Mouse (Mus musculus): Measurements from ENCODE around the gene Kif2b. TPM values are rescaled to one million over a fixed set of nuclear protein-coding genes. Genes with fewer than 3 reads are reported as not detected.

Kif2b gene
- not detected in 2 replicates for polyA plus RNA-seq (2012)

DNA sequence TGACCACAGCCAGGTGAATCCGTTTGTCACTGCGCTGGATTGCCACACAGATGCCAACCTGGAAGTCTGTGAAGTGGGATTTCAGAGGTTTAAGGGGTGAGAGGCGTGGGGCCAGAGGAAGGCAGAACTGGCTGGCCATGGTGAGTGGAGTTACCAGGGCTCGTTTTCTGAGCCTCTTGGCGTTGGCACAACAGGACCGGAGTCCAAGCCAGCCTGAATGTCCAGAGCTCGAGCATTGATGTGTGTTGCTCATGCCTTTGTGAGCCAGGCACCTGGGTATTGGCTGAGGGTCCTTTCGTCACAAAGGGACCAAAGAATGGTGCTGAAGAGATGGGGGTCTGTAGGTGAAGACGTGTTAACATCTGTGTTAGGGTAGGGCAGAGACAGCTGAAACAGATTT, at the start of gene Kif2b:
Gene Kif2b, minus strand, starts transcription at position 242 of the 400 bp plus-strand sequence.

